Mouse (Mus musculus) lung, embryonic 16.5 days (tissue): ENCODE measurements around the gene Dpp6. TPM values are rescaled to one million over a fixed set of nuclear protein-coding genes. Genes with fewer than 3 reads are reported as not detected.
A peak's percentile ranks its signal among the peaks of the same experiment; 100 is the strongest.

Experiments
- ATAC-seq: fragments of 200-750 bp; cut with Nextera tagmentation; 2 replicates; pipeline ENCODE4 v1.8.0; 2017; ENCODE audit warnings: low read depth, mild to moderate bottlenecking, moderate library complexity
- H3K27ac ChIP-seq: fragments of 300-500 bp; sonication (generic); 2 replicates; pipeline ENCODE4 v1.5.1; 2014; ENCODE audit warnings: mild to moderate bottlenecking, control low read depth, low read length
- H3K27me3 ChIP-seq: fragments of 300-500 bp; sonication (generic); 2 replicates; pipeline ENCODE4 v1.6.1; 2014; ENCODE audit warnings: low read depth, low read length, mixed read lengths; ENCODE audit not compliant: control insufficient read depth, insufficient read depth
- H3K36me3 ChIP-seq: fragments of 300-500 bp; sonication (generic); 2 replicates; pipeline ENCODE4 v1.6.1; 2014; ENCODE audit warnings: low read length; ENCODE audit not compliant: control insufficient read depth, insufficient read depth
- H3K4me1 ChIP-seq: fragments of 300-500 bp; sonication (generic); replicated peaks from 2 replicates; pipeline ENCODE4 v1.6.1; 2014; ENCODE audit warnings: low read length, mixed read lengths; ENCODE audit not compliant: control insufficient read depth, insufficient read depth
- H3K4me2 ChIP-seq: fragments of 300-500 bp; sonication (generic); 2 replicates; pipeline ENCODE4 v1.6.1; 2014; ENCODE audit warnings: low read depth, low read length, control low read depth
- H3K4me3 ChIP-seq: fragments of 300-500 bp; sonication (generic); 2 replicates; pipeline ENCODE4 v1.5.1; 2014; ENCODE audit warnings: mild to moderate bottlenecking, low read length, control low read depth
- H3K9ac ChIP-seq: fragments of 300-500 bp; sonication (generic); 2 replicates; pipeline ENCODE4 v1.6.1; 2014; ENCODE audit warnings: low read length, control low read depth
- H3K9me3 ChIP-seq: fragments of 300-500 bp; sonication (generic); 2 replicates; pipeline ENCODE4 v1.6.1; 2016; ENCODE audit warnings: low read length; ENCODE audit not compliant: control insufficient read depth
- WGBS: fragments of 180-500 bp; shearing (Covaris S2); extraction: QIAGEN DNeasy Blood & Tissue Kit; methylation state at CpG from one replicate; pipeline ENCODE4 v1.1.7; 2014; 5-methylcytosine and 5-hydroxymethylcytosine counted together
- polyA plus RNA-seq: library from polyadenylated mRNA; unstranded; fragments of >200 nt; fragmentation: Nextera tagmentation; extraction: Ambion mirVana; gene quantifications from 2 replicates; pipeline ENCODE4 v1.2.1, GENCODE M21; 2015

The Dpp6 gene
- polyA plus RNA-seq, 1 experiment from 2014 or later = 0.26 TPM

- WGBS = 69% methylated on average over 1 of the region's 1 CpGs
- no peaks in the 10 kb centered on the region for H3K4me1 ChIP-seq
- no peak overlapping the region for H3K4me2 ChIP-seq
- H3K9me3 ChIP-seq = peaks cover 2% of the 10 kb centered on the region; the same call in 1 of the 2 replicates
- H3K36me3 ChIP-seq = no peaks in the 10 kb centered on the region
- H3K9ac ChIP-seq = no peak overlapping the region
- no peaks in the 10 kb centered on the region for H3K27me3 ChIP-seq
- no peak overlapping the region for H3K27ac ChIP-seq
- ATAC-seq = no peak
- no peak overlapping the region for H3K4me3 ChIP-seq
Measured at GRCm38 (mm10) chr5:27373931-27374330, 556.9 kb downstream of the Dpp6 start.

DNA sequence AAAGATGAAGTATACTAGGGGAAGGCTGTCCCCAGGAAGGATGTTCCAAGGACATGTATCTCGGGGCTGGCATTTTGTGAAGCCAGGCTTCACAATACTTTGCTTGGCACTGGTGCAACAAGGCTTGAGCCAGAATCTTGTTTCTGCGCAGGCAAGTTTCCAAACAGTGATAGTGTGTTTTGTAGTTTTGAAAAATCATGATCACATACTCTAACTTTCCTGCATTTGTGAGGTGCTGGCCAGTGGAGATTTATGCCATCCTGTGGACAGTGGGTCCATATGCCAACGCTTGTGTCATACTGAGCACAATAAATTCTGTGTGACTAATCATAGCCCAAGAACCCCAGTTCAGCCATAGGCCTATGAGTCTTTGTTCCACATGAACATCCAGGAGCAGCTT is 558.8 kb downstream of the Dpp6 start:
- ATAC-seq = no peak
- Histone ChIP-seq H3K27ac (no peak overlapping the region), H3K4me2 (no peak overlapping the region), H3K4me3 (no peak overlapping the region), H3K36me3 (no peaks in the 10 kb centered on the region), H3K4me1 (no peaks in the 10 kb centered on the region), H3K27me3 (no peaks in the 10 kb centered on the region), H3K9me3 (peaks cover 2% of the 10 kb centered on the region; the same call in 1 of the 2 replicates), H3K9ac (no peak overlapping the region)
- WGBS = 78% methylated on average over 3 of the region's 3 CpGs

DNA sequence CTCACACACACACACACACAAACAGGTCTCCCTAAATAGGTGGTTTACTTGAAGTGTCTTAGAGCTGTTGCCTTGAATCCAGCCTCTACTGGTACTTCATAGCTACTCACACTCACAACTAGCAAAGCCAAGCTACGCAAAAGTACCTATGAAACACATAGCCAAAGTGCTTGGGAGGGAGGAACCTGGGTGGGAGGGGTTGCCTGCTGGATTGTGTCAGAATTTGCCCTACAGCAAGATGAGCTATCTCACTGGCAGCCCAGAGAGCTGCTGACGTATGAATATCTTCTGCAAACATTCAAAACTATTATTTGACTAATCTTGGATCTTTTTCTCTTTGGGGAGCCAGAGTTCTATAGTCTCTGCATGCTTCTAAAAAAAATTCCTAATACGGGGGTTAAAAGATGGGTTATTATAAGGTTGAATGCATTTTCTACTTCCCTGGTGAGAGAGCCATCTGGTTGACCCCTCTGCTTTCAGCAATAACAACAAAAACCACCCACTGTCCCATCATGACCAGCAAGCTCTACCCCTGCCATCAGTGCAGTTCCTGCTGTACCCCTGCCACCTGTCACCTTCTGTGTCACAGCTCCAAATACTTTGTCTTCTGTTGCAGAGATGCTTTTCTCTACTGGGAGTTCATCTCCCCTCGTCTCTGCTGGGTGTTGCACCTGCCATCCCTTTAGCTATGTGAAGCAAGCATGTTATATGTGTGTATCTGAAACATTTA is 563.8 kb downstream of the Dpp6 start:
- no peak for ATAC-seq
- no peaks in the 10 kb centered on the region for H3K36me3 ChIP-seq
- no peak overlapping the region for H3K4me2 ChIP-seq
- H3K4me3 ChIP-seq = no peak overlapping the region
- no peaks in the 10 kb centered on the region for H3K27me3 ChIP-seq
- H3K27ac ChIP-seq = no peak overlapping the region
- H3K9me3 ChIP-seq = peaks cover 2% of the 10 kb centered on the region; the same call in 1 of the 2 replicates
- H3K4me1 ChIP-seq = no peaks in the 10 kb centered on the region
- H3K9ac ChIP-seq = no peak overlapping the region
- WGBS = 67% methylated on average over 4 of the region's 4 CpGs

DNA sequence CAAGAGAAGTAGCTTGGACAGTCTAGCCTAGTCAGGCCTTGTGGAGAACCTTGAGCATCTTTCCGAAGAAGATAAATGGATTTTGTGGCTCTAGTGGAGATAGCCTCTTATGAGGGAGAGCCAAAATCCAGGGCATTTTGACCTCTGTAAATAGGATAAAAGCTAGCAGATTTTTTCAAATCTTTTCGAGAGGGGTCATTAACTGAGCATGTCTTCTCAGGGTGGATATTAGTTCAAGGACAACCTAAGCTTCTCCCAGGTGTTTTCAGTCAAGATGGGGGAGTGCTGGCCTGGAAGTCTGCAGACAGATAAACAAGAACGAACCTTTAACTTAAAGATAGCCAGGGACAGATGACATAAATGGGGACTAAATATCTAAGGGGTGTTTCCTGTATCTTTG is 581.4 kb downstream of the Dpp6 start:
- Histone ChIP-seq H3K36me3 (no peaks in the 10 kb centered on the region), H3K4me1 (no peaks in the 10 kb centered on the region), H3K27me3 (no peaks in the 10 kb centered on the region), H3K27ac (no peak overlapping the region), H3K4me3 (no peak overlapping the region), H3K9me3 (no peaks in the 10 kb centered on the region), H3K4me2 (no peak overlapping the region), H3K9ac (no peak overlapping the region)
- ATAC-seq = no peak
- 56% methylated on average over 3 of the region's 3 CpGs for WGBS

- ATAC-seq = no peak
- H3K4me3 ChIP-seq = no peak overlapping the region
- no peak overlapping the region for H3K4me2 ChIP-seq
- no peaks in the 10 kb centered on the region for H3K27me3 ChIP-seq
- H3K36me3 ChIP-seq = no peaks in the 10 kb centered on the region
- H3K9me3 ChIP-seq = no peaks in the 10 kb centered on the region
- no peak overlapping the region for H3K27ac ChIP-seq
- no peak overlapping the region for H3K9ac ChIP-seq
- H3K4me1 ChIP-seq = no peaks in the 10 kb centered on the region
Measured at GRCm38 (mm10) chr5:27399111-27399510, 582.1 kb downstream of the Dpp6 start.

GRCm38 (mm10) chr5:27402616-27403015 is 585.6 kb downstream of the Dpp6 start:
- H3K9me3 ChIP-seq = no peaks in the 10 kb centered on the region
- ATAC-seq = no peak
- no peaks in the 10 kb centered on the region for H3K36me3 ChIP-seq
- H3K9ac ChIP-seq = no peak overlapping the region
- no peaks in the 10 kb centered on the region for H3K27me3 ChIP-seq
- no peak overlapping the region for H3K4me3 ChIP-seq
- no peak overlapping the region for H3K4me2 ChIP-seq
- H3K4me1 ChIP-seq = no peaks in the 10 kb centered on the region
- H3K27ac ChIP-seq = no peak overlapping the region
- 81% methylated on average over 1 of the region's 1 CpGs for WGBS

DNA sequence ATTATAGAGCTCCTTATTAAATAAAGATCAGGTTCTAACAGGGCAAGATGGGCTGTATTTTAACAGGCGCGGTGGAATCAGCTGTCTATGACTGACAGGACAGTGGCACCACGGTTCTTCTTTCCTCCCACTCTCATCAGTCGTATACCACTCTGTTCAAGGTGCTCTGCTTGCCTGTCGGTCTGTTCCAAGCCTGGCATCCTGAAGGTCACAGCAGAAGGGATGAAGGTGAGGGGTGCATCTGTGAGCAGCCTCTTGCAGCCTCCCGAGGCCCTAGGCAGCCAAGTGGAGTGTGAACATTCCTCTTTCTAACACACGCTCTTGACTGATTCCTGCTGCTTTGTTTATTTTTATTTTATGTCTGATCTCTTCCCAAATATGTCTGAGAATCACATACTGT is 591.9 kb downstream of the Dpp6 start:
- H3K9ac ChIP-seq = no peak overlapping the region
- no peak overlapping the region for H3K27ac ChIP-seq
- no peak for ATAC-seq
- H3K4me2 ChIP-seq = no peak overlapping the region
- 56% methylated on average over 7 of the region's 7 CpGs for WGBS
- H3K36me3 ChIP-seq = no peaks in the 10 kb centered on the region
- H3K9me3 ChIP-seq = no peaks in the 10 kb centered on the region
- no peak overlapping the region for H3K4me3 ChIP-seq
- no peaks in the 10 kb centered on the region for H3K4me1 ChIP-seq
- no peaks in the 10 kb centered on the region for H3K27me3 ChIP-seq

- H3K27ac ChIP-seq = no peak overlapping the region
- H3K9ac ChIP-seq = no peak overlapping the region
- no peaks in the 10 kb centered on the region for H3K9me3 ChIP-seq
- no peak overlapping the region for H3K4me3 ChIP-seq
- no peaks in the 10 kb centered on the region for H3K27me3 ChIP-seq
- H3K36me3 ChIP-seq = no peaks in the 10 kb centered on the region
- peak; percentile 59; the same call in 1 of the 2 replicates for ATAC-seq
- H3K4me2 ChIP-seq = no peak overlapping the region
- 38% methylated on average over 3 of the region's 3 CpGs for WGBS
- no peaks in the 10 kb centered on the region for H3K4me1 ChIP-seq
Measured at GRCm38 (mm10) chr5:27413023-27413422, 596.0 kb downstream of the Dpp6 start.

- H3K36me3 ChIP-seq = no peaks in the 10 kb centered on the region
- no peak for ATAC-seq
- no peak overlapping the region for H3K4me3 ChIP-seq
- H3K9me3 ChIP-seq = no peaks in the 10 kb centered on the region
- H3K4me1 ChIP-seq = no peaks in the 10 kb centered on the region
- 66% methylated on average over 4 of the region's 4 CpGs for WGBS
- H3K9ac ChIP-seq = no peak overlapping the region
- no peak overlapping the region for H3K27ac ChIP-seq
- no peak overlapping the region for H3K4me2 ChIP-seq
- no peaks in the 10 kb centered on the region for H3K27me3 ChIP-seq
Measured at GRCm38 (mm10) chr5:27415518-27415917, 598.5 kb downstream of the Dpp6 start.

- no peak overlapping the region for H3K4me2 ChIP-seq
- H3K27me3 ChIP-seq = no peaks in the 10 kb centered on the region
- H3K27ac ChIP-seq = no peak overlapping the region
- WGBS = 64% methylated on average over 4 of the region's 4 CpGs
- H3K4me3 ChIP-seq = no peak overlapping the region
- no peaks in the 10 kb centered on the region for H3K9me3 ChIP-seq
- no peaks in the 10 kb centered on the region for H3K4me1 ChIP-seq
- ATAC-seq = no peak
- H3K9ac ChIP-seq = no peak overlapping the region
- no peaks in the 10 kb centered on the region for H3K36me3 ChIP-seq
Measured at GRCm38 (mm10) chr5:27416571-27416970, 599.6 kb downstream of the Dpp6 start.
